Mouse (Mus musculus) hindlimb bud, embryonic 11.5 days (tissue): ENCODE results near the gene Olfr1178.
A peak's percentile ranks its signal among the peaks of the same experiment; 100 is the strongest.

ENCODE experiments used
- DNase-seq: peaks from one replicate; pipeline ENCODE4 v3.0.0-alpha.2; 2012; ENCODE audit warnings: low read depth, low spot score; ENCODE audit errors: extremely low spot score

The Olfr1178 gene

DNA sequence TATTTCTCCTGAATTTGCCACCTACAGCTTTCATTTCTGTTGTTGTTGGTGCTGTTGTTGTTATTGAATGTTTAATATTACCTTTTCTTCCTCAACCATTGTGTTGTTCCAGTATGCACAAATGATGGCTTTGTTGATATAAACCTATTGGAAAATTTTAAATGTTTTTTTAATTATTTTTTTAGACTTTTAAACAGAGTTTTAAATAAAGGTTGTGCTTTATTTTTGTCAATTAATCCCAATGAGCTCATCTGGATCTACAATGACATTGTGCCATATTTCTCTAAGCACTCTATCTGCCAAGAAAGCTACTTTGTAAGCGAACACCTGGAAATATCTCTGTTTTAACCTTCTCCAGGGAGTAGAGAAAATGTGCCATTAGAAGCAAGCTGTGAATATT is at the start of gene Olfr1178:
Gene Olfr1178, plus strand, starts transcription at position 301 of the 400 bp plus-strand sequence.
- DNase-seq: no peak

DNA sequence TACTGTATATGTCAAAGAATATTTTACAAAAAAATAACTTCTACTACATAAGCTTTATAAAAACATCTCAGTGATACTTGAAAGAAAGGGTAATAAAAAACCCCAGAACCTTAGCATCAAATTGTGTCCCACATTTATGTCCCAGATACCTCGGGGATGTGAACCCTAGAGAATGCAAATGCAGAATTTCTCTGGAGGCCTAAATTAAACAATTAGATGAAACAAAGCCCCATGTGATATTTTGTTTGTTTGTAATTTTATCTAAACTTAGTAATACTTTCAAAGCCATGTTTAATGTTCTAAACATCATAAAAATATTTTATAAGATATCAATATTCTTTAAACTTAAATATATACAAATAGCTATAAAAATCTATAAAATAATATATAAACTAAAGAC is 40.5 kb upstream of the Olfr1178 start, which contains the start of gene Olfr1177-ps:
Gene Olfr1177-ps, minus strand, starts transcription at position 101 of the 400 bp plus-strand sequence.
- no peak for DNase-seq

DNA sequence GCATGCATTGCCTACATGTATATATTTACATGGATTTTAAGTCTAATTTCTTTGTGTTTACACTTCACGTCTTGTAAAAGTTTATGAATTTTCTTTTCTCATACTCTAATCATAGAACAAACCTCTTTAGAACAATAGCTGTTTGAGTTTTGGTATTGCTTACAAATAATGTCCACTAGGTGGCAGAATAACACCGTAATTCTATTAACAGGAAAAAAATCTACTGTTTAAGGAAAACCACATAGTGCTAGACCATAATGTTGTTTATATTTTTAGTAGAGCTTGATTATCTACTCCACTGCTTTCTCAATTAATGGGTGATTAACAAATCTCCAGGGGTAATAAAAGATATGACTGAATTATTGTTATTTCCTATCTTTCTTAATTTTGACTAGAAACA is 30.6 kb upstream of the Olfr1178 start:
- DNase-seq: peak; percentile 28

DNA sequence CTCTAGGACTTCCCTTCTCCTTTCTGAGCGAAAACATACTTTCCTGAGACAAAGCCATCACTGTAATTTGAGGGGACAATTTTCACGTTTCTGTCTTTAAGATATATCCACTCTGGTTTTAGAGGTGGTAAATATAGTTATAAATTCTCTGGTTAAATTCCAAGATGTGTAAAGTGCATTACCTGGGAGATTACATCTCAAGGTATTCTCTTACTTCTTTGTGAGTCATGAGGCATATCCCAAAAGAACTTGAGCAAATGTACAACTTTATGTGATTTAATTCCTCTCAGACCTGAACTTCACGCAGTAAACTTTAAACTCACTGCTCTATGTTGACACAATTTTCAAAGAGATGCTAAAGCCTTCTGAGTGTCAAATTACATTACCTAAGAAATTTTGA is 19.5 kb downstream of the Olfr1178 start, which contains the start of gene Olfr1179:
Gene Olfr1179, minus strand, starts transcription at position 101 of the 400 bp plus-strand sequence.
- no peak for DNase-seq

DNA sequence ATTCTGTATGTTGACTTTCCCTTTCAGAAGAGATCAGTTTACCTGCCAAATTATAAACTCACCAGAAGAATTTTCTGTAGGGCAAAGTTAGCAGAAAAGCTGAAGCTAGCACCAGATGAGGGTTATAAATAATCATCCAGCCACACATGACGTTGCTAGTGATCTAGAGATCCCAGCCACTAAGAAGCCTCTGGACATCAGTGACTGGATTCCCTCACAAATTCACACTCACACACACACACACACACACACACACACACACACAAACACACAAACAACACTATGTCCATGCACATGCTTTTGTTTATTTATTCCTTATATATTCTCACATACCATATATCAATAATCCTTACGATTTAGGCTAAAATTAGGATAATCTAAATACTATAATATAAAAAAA is 32.2 kb downstream of the Olfr1178 start, which contains the start of gene Olfr1180:
Gene Olfr1180, minus strand, starts transcription at position 101 of the 400 bp plus-strand sequence.
- DNase-seq: no peak

DNA sequence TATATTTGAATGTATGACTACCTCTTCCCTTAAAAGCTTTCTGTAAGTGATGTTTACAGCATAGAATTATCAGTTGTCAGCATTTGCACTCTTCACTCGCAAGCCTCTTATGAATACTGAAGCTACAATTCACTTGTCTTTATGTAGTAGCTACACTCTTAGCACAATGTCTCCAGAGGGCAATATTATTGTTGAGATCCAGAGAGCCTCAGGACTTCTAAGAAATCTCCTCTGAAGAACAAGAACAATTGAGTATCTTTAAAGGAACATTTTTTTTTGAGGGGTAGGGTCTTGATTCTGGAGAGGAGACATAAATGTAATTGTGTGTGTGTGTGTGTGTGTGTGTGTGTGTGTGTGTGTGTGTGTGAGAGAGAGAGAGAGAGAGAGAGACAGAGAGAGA is 39.2 kb downstream of the Olfr1178 start, which contains the start of gene Olfr1181:
Gene Olfr1181, minus strand, starts transcription at position 101 of the 400 bp plus-strand sequence.
- DNase-seq: no peak

DNA sequence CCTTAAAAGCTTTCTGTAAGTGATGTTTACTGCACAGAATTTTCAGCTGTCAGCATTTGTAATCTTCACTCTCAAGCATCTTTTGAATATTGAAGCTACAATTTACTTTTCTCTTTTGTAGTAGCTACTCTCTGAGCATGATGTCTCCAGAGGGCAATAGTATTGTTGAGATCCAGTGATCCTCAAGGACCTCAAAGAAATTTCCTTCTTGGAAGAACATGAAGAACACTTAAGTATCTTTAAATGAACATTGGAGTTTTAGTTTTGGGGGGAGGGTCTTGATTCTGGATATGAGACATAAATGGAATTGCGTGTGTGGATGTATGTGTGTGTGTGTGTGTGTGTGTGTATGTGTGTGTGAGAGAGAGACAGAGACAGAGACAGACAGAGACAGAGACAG is 62.2 kb downstream of the Olfr1178 start, which contains the start of gene Gm13757:
Gene Gm13757, minus strand, starts transcription at position 101 of the 400 bp plus-strand sequence.
- no peak for DNase-seq
